27 mouse cellular contexts compared by ENCODE assay signal in genomic region chr1:23538419-23538818, GRCm38 (mm10).
DNase-seq lines count a peak whose midpoint lies in the region; ATAC-seq lines count a peak whose summit lies in the region.
"Had no signal": no experiment of that assay in that cellular context is flagged by ENCODE, and none has a peak within 500 bp of the region (broad histone marks: within the 10 kb centered on the region; RNA-seq: fewer than 3 reads in every experiment).

No protein-coding gene starts in this region.

- no peak overlapping the region for H3K27ac ChIP-seq in hindbrain, embryonic 15.5 days (replicated peaks)
- no peak overlapping the region for H3K27ac ChIP-seq in hindbrain, embryonic 13.5 days
- H3K27ac ChIP-seq in midbrain, embryonic 14.5 days (replicated peaks; ENCODE audit: low read depth, low read length) = no peak overlapping the region; the same call in 1 of the 2 replicates
- H3K27ac ChIP-seq in midbrain, embryonic 10.5 days (replicated peaks) = no peak overlapping the region
- 0 out of 2 replicates have a peak overlapping the region, but pooled peaks have one; percentile 42 for H3K27ac ChIP-seq in neural tube, embryonic 13.5 days (replicated peaks)
- H3K27ac ChIP-seq: embryonic facial prominence, embryonic 13.5 days; forebrain, embryonic 12.5 days; forebrain, embryonic 15.5 days; heart, embryonic 15.5 days had no signal

- no peak overlapping the region for H3K4me3 ChIP-seq in hindbrain, embryonic 15.5 days
- H3K4me3 ChIP-seq in hindbrain, embryonic 13.5 days = no peak overlapping the region
- H3K4me3 ChIP-seq in midbrain, embryonic 14.5 days (replicated peaks; ENCODE audit: low read depth, low read length) = no peak overlapping the region
- H3K4me3 ChIP-seq in midbrain, embryonic 10.5 days = no peak overlapping the region
- no peak overlapping the region for H3K4me3 ChIP-seq in neural tube, embryonic 13.5 days
- H3K4me3 ChIP-seq: embryonic facial prominence, embryonic 13.5 days; erythroblast, embryonic 14.5 days; forebrain, embryonic 12.5 days; forebrain, embryonic 15.5 days; heart, embryonic 12.5 days; heart, embryonic 15.5 days had no signal

- 40% methylated on average over 6 of the region's 6 CpGs for WGBS in hindbrain, embryonic 15.5 days
- 35% methylated on average over 6 of the region's 6 CpGs for WGBS in hindbrain, embryonic 13.5 days
- WGBS in midbrain, embryonic 14.5 days = 38% methylated on average over 6 of the region's 6 CpGs
- WGBS in midbrain, embryonic 10.5 days = 35% methylated on average over 6 of the region's 6 CpGs
- 38% methylated on average over 6 of the region's 6 CpGs for whole genome bisulfite sequencing in neural tube, embryonic 13.5 days

- H3K4me2 ChIP-seq in hindbrain, embryonic 15.5 days = no peak overlapping the region
- H3K4me2 ChIP-seq in hindbrain, embryonic 13.5 days = no peak overlapping the region
- H3K4me2 ChIP-seq in midbrain, embryonic 14.5 days (ENCODE audit: low read length) = no peak overlapping the region
- no peak overlapping the region for H3K4me2 ChIP-seq in neural tube, embryonic 13.5 days
- H3K4me2 ChIP-seq: embryonic facial prominence, embryonic 13.5 days; forebrain, embryonic 12.5 days; forebrain, embryonic 15.5 days; heart, embryonic 12.5 days; heart, embryonic 15.5 days had no signal

- DNase-seq in midbrain, embryonic 14.5 days = peak; percentile 50
- DNase-seq in midbrain, embryonic 10.5 days (ENCODE audit: low spot score) = no peak
- DNase-seq in neural tube, embryonic 10.5 days (ENCODE audit: extremely low spot score, low spot score) = no peak
- DNase-seq: adrenal gland, postnatal 10 days; adrenal gland, postnatal 36 days; B cell, adult 2 months; cerebellum, adult 11 months; cerebellum, adult 2 months; cerebellum, adult 9-11 months; cerebellum, postnatal 25 days; gastrocnemius, postnatal 25 days; heart, adult 18-20 months; heart, postnatal 10 days; heart, postnatal 36 days had no signal

- 0 out of 2 replicates have a peak, but pooled peaks cover 4% of the 10 kb centered on the region for H3K4me1 ChIP-seq in hindbrain, embryonic 15.5 days (replicated peaks)
- H3K4me1 ChIP-seq in hindbrain, embryonic 13.5 days (replicated peaks) = 0 out of 2 replicates have a peak, but pooled peaks cover 3% of the 10 kb centered on the region
- H3K4me1 ChIP-seq in midbrain, embryonic 14.5 days (ENCODE audit: control insufficient read depth, insufficient read depth, low read length) = no peaks in the 10 kb centered on the region
- no peaks in the 10 kb centered on the region for H3K4me1 ChIP-seq in midbrain, embryonic 10.5 days
- peaks cover 10% of the 10 kb centered on the region; the same call in 1 of the 2 replicates for H3K4me1 ChIP-seq in neural tube, embryonic 13.5 days (replicated peaks)
- H3K4me1 ChIP-seq: embryonic facial prominence, embryonic 13.5 days; forebrain, embryonic 12.5 days; forebrain, embryonic 15.5 days; heart, embryonic 12.5 days; heart, embryonic 15.5 days had no signal

- no peaks in the 10 kb centered on the region for H3K27me3 ChIP-seq in hindbrain, embryonic 15.5 days
- H3K27me3 ChIP-seq in hindbrain, embryonic 13.5 days = no peaks in the 10 kb centered on the region
- H3K27me3 ChIP-seq in midbrain, embryonic 14.5 days (ENCODE audit: control insufficient read depth, insufficient read depth, low read length) = no peaks in the 10 kb centered on the region
- no peaks in the 10 kb centered on the region for H3K27me3 ChIP-seq in midbrain, embryonic 10.5 days (ENCODE audit: low read depth, poor library complexity, severe bottlenecking)
- no peaks in the 10 kb centered on the region for H3K27me3 ChIP-seq in neural tube, embryonic 13.5 days
- H3K27me3 ChIP-seq: CH12.LX; embryonic facial prominence, embryonic 13.5 days; forebrain, embryonic 12.5 days; forebrain, embryonic 15.5 days; heart, embryonic 12.5 days; heart, embryonic 15.5 days had no signal

- no peaks in the 10 kb centered on the region for H3K36me3 ChIP-seq in hindbrain, embryonic 15.5 days
- no peaks in the 10 kb centered on the region for H3K36me3 ChIP-seq in hindbrain, embryonic 13.5 days
- H3K36me3 ChIP-seq in midbrain, embryonic 14.5 days (ENCODE audit: control insufficient read depth, insufficient read depth, low read length) = no peaks in the 10 kb centered on the region
- no peaks in the 10 kb centered on the region for H3K36me3 ChIP-seq in midbrain, embryonic 10.5 days
- H3K36me3 ChIP-seq in neural tube, embryonic 13.5 days = no peaks in the 10 kb centered on the region
- H3K36me3 ChIP-seq: embryonic facial prominence, embryonic 13.5 days; forebrain, embryonic 12.5 days; forebrain, embryonic 15.5 days; G1E; heart, embryonic 12.5 days; heart, embryonic 15.5 days had no signal

- no peak overlapping the region for H3K9ac ChIP-seq in hindbrain, embryonic 15.5 days
- H3K9ac ChIP-seq in hindbrain, embryonic 13.5 days = no peak overlapping the region
- H3K9ac ChIP-seq in midbrain, embryonic 14.5 days (replicated peaks; ENCODE audit: low read length) = no peak overlapping the region
- no peak overlapping the region for H3K9ac ChIP-seq in neural tube, embryonic 13.5 days
- H3K9ac ChIP-seq: embryonic facial prominence, embryonic 13.5 days; forebrain, embryonic 12.5 days; forebrain, embryonic 15.5 days; heart, embryonic 12.5 days; heart, embryonic 15.5 days had no signal

- no peaks in the 10 kb centered on the region for H3K9me3 ChIP-seq in hindbrain, embryonic 15.5 days
- no peaks in the 10 kb centered on the region for H3K9me3 ChIP-seq in hindbrain, embryonic 13.5 days
- no peaks in the 10 kb centered on the region for H3K9me3 ChIP-seq in midbrain, embryonic 14.5 days (ENCODE audit: control insufficient read depth, low read length)
- no peaks in the 10 kb centered on the region for H3K9me3 ChIP-seq in midbrain, embryonic 10.5 days (replicated peaks)
- no peaks in the 10 kb centered on the region for H3K9me3 ChIP-seq in neural tube, embryonic 13.5 days
- H3K9me3 ChIP-seq: embryonic facial prominence, embryonic 13.5 days; forebrain, embryonic 12.5 days; forebrain, embryonic 15.5 days; G1E; heart, embryonic 15.5 days had no signal

- ATAC-seq in hindbrain, embryonic 15.5 days (ENCODE audit: low FRiP score, low read depth) = 0 out of 2 replicates have a peak, but pooled peaks have one; percentile 49
- no peak for ATAC-seq in hindbrain, embryonic 13.5 days (ENCODE audit: low FRiP score)
- ATAC-seq in midbrain, embryonic 14.5 days (ENCODE audit: low FRiP score, low TSS enrichment) = no peak
- no peak for ATAC-seq in neural tube, embryonic 13.5 days (ENCODE audit: low read depth)
- ATAC-seq: forebrain, embryonic 15.5 days; intestine, postnatal 0 days; Patski had no signal
